Mouse (Mus musculus) layer of hippocampus, postnatal 36 days (tissue): ENCODE data around the gene Hmgb1. TPM values are rescaled to one million over a fixed set of nuclear protein-coding genes. Genes with fewer than 3 reads are reported as not detected.

ENCODE experiments used
- total RNA-seq, 2 experiments: library from RNA; stranded (reverse); gene quantifications; 2 replicates each; pipeline ENCODE4 v1.2.3; 2021

The Hmgb1 gene
- total RNA-seq, 2 experiments from 2014 or later = 136 to 137 TPM

Other genes starting within 250 kb of the Hmgb1 start
- gene Gm42791, start 189.3 kb downstream of the Hmgb1 start, total RNA-seq = 10 to 100 TPM; 24.3 to 31.6 TPM
- gene Uspl1, start 139 bp downstream of the Hmgb1 start, total RNA-seq = 10 to 100 TPM; 35.5 to 39.5 TPM
- gene Alox5ap, start 80.3 kb upstream of the Hmgb1 start, total RNA-seq = 10 to 100 TPM in 1 of 2 experiments, 1 to 10 TPM in 1; 9.8 to 12.4 TPM
- gene Medag, start 227.3 kb upstream of the Hmgb1 start, total RNA-seq = 1 to 10 TPM; 2.8 to 3.2 TPM